Mouse (Mus musculus) cerebellum, postnatal 25 days (tissue): ENCODE measurements around the gene Mfap4.

Experiments used
- DNase-seq, 2 experiments: peaks; one replicate each; pipeline ENCODE4 v3.0.0; 2021; ENCODE audit warnings: mixed read lengths in 2 of 2

The Mfap4 gene

DNA sequence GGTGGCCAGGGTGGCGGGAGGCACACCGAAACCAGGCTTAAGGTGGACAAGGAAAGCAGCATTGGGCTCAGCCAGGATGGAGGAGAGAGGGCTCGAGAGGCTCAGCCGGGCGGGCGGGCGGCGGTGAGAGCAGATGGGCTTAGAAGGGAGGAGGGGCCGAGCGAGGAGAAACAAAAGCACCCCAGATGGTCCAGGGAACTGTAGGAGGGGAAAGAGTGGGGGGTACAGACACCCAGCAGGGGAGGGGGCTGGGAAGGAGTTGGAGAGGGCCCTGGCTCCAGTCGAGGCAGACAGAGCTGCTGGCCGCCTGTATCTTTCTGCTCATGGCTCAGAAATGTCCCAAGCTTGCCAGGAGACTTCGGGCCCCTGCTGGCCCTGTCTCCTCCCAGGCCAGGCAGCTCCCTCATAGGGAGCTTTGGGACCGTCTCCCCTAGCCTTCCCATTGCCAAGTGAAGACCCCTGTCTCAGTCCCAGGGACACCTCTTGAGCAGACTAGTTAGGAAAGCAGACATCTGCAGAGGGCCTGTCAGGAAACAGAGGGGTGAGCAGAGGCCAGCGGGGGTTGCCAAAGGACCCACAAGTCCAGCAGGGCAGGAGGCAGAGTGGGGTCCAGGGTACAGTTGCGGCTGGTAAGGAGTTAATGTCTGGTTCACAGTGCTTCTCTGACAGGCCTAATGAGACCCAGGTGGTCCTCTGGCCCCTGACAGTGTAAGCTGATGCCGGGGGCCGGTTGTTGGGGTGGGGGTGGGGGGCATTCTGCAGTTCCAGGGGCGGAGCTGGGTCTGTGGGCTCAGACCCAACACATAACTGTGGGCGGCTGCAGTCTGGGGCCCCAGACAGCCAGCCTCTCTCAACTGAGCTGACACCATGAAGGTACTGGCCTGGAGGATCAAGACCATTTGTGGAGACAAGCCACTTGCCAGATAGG, at the start of gene Mfap4:
Gene Mfap4, plus strand, starts transcription at position 819 of the 928 bp plus-strand sequence.
- DNase-seq, result peak; percentile 79 to 81

GRCm38 (mm10) chr11:61436298-61436697, 48.9 kb upstream of the Mfap4 start:
- DNase-seq, result no peak

DNA sequence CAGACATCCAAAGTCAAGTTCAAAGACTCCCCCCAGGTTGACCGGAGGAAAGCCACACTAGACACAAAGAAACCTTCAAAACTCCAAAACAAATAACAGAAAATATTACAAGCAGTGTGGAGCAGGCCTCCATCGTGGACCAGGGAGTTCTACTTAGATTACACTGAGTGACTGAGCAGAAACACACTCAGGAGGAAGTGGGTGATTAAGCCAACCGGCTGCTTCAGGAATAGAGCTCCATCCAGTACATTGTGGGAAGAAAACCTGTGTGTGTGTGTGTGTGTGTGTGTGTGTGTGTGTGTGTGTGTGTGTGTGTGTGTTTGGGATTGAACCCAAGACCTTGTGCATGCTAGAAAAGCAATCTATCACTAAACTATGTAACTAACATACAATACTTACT, 46.1 kb upstream of the Mfap4 start:
- no peak for DNase-seq

GRCm38 (mm10) chr11:61440416-61440815, 44.8 kb upstream of the Mfap4 start:
- no peak for DNase-seq

- no peak for DNase-seq
Observed at GRCm38 (mm10) chr11:61441670-61442069, 43.6 kb upstream of the Mfap4 start.

- DNase-seq, result no peak
Observed at GRCm38 (mm10) chr11:61443807-61444206, 41.4 kb upstream of the Mfap4 start.

DNA sequence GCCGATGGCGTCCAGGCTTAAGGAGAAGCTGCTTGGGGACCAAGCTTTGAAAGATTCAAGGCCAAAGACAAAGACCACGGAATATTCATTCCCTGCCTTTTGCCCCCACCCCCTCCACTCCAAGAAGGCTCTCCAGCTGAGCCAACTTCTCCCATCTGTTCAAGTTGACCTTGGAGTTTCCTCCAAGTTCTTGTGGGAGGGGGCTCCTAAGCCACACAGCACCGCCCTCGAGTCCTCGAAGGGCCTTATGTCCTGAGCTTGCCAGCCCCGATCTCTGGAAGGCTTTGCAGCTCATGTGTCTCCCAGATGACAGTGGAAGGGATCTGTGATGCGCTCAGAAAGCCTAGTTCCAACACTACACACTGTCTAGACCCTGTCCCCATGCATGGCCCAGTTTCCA, 37.9 kb upstream of the Mfap4 start:
- DNase-seq, result no peak

DNA sequence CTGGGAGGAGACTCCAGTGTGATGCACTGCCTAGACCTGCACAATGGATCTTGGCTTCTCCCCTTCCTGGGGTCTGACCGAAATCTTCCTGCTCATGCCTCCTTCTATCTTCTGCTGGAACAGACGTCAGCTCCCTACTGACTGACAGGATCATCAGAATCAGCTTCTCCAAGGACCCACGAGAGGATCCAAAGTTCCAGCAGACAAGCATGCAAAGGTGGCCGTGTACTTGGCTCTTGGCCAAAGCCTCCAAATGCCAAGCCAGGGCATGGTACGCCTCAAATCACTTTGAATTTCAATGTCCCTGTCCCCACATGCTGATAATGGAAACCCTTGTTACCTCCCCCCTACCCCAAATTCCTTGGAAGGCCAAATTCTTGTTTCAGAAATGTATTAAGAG, 37.2 kb upstream of the Mfap4 start:
- peak; percentile 81 to 82 for DNase-seq

DNA sequence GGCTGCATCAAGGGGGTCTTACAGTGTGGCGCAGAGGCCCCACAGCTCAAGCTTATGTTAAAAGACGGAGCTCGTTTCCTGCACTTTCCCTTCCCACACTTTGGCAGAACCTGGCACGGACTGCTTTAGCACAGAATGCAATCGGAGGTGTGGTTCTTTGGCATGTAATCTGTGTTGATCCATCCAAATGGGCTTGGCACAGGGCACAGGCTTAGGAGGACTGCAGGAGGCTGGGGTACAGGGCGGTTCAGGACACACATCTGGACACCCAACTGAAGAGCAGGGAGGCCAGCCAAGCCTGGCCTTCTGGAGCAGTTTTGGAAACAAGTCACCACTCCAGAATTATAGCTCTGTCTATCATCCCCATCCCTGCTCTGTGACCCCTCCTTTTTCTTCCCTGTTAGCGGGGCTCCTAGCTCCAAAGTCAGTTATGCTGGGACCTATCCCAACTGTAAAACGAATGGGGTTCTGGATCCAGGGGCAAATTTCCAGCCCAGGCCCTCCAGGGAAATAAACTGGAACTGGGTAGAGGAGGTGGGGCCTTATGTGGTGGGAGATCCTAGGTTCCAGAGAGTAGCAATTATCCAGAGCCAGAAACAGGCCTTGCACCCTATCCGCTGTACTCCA, 36.5 kb upstream of the Mfap4 start:
- peak; percentile 83 to 85 for DNase-seq

DNA sequence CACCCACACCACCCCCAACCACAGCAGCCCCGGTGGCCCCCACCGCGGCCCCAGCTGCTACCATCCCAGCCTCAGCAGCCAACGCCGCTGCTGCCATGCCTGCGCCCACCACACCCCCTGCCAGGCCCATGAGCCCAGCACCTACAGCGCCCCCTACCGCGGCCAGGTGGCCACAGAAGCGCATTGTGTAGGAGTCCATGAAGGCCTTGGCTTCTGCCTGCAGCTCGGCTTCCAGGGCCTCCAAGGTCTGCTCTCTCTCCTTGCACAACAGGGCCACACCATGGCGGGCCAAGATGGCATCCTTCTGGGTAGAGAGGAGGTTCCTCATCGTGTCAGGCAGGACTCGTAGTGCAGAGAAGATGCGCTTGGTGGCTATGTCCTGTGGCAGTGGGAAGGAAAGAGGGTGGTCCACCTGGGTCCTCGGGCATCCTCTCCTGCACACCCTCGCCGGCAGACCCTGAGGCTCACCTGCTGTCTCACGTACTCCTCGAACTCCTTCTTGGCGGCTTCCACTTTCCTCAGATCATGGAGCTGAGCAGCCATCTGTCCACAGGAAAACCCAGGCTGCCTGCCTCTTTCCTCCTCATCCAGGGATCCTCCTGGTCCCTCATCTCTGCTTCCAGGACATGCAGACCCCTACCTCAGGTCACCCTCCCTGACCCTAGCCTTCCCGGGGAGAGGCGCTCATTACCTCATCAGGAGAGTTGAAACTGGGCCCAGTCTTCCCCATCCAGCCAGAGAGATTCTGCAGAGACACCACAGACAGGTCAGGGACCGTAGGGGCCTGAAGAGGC, 35.5 kb upstream of the Mfap4 start:
- peak; percentile 77 to 82 for DNase-seq

DNA sequence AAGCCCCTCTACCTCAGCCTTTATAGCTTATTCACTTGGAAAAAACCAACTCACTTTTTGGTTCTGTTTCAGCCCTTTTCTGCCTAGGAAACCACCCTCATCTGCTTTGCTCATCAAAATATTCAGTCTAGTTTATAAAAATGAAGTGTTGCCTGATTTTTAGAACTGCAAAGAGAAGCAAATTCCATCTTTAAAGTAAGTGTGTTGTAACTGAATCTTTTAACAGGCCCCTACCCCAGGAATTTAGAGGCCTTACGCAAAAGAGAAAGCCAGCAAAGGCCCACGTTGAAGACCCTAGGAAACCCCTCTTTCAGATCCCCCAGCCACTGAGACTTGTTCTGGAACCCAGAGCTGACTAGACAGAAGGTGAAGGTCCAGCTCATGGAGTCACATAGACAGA, 21.2 kb upstream of the Mfap4 start:
- no peak for DNase-seq

DNA sequence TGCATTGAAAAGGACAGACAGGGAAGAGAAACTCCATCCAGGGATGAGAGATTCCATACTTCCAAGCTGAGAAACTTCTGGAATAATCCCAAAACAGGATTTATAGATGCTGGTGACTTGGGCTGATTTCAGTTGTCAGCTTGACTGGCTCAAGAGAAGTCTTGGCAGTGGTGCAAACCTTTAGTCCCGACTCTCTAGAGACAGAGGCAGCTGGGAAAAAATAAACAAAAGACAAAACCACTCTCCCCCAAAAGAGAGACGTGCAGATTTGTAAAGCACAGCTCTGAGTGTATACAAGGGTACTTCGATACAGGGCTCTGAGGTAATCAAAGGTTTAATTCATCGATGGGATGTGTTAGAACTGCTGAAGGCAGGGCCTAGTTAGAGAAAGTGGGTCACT, 19.8 kb upstream of the Mfap4 start:
- peak in 1 of 2 experiments; percentile 12 for DNase-seq

DNA sequence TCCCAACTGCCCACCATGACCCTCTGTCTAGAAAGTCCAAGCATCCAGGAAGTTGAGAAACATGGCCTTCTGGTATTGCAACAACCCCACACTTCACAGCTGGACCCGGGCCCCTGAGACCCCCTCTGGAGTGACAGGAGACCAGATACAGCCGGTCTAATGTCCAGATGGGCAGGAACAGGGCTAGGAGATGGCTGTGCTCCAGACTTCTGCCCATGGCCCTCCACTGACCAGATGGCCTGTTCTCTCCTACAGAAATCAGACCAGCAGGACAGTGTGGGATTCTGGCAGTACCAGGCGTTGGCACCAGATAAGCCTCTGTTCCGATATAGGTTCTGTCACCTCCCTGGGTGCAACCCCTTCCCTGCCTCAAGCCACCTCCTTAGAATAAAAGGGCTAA, 16.7 kb upstream of the Mfap4 start:
- peak; percentile 91 to 95 for DNase-seq

DNA sequence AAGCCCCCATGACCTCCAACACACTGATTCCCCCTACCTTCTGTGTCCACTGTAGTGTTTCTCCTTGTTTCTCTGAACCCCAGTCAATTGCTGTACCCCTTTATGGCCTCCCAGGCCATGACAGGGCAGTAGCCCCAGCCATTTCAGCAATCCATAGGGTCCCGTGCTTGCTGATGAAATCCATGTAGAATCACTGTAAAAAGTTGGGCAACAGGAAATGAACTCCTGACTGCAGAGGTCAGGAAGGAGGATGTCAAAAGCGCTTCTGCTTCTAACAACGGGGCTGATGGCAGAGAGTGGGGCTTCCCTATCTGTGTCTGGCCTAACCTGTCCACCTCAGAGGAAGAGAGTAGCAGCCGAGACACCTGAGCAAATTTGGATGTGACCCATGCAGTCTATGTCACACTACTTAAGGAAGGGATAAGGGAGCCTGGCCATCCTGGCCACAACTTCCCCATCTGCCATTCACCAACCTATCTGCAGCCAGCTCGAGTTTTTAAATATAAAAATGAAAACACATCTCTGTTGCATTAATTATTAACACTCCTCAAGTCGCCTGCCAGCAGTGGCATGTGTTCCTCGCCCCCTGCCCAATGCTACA, 15.8 kb upstream of the Mfap4 start:
- DNase-seq, result peak; percentile 38 to 58

DNA sequence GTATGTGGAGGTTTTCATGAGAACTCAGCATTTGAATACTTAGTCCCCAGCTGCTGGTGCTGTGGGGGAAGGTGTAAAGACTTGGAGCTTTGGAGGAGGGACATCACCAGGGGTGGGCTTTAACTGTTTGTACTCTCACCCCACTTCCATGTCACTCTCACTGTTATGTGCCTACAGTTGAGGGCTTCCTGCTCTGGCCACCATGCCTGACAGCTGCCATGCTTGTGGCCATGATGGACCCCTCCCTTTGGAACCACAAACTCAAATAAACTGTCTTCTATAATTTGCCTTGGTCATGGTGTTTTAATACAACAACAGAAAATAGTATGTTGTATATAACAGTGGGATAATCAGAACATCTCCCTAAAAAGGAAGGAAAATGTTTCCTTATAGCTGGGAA, 14.4 kb upstream of the Mfap4 start:
- peak; percentile 6 to 33 for DNase-seq

GRCm38 (mm10) chr11:61473630-61474029, 11.6 kb upstream of the Mfap4 start:
- DNase-seq, result peak; percentile 29 to 39

DNA sequence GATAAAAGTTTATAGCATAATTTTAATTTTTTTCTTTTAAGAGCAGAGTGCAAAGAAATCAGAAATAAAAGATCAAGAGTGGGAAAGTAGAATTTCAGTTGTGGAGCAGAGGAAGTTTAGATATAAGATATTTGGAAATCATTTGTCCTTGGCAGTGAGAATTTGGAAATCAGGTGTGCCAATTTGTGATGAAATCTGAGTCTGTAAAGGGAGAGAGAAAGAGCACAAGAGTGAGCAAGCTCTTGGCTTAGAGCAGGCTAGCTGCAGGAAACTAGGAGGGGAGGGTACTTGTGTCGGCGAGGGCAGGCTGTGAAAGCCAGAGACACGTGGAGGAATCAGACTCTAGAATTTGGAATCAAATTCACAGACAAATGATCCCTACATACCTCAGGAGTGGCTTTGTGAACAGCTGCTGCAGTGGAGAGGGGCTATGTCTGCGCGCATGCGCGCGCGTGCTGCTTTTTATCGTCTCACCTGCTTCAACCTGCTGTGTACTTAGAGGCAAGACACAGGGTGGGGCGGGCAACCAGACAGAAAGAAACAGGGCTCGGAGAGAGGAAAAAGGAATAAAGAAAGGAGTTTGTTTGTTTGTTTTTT, 8.3 kb upstream of the Mfap4 start:
- peak; percentile 80 to 81 for DNase-seq

DNA sequence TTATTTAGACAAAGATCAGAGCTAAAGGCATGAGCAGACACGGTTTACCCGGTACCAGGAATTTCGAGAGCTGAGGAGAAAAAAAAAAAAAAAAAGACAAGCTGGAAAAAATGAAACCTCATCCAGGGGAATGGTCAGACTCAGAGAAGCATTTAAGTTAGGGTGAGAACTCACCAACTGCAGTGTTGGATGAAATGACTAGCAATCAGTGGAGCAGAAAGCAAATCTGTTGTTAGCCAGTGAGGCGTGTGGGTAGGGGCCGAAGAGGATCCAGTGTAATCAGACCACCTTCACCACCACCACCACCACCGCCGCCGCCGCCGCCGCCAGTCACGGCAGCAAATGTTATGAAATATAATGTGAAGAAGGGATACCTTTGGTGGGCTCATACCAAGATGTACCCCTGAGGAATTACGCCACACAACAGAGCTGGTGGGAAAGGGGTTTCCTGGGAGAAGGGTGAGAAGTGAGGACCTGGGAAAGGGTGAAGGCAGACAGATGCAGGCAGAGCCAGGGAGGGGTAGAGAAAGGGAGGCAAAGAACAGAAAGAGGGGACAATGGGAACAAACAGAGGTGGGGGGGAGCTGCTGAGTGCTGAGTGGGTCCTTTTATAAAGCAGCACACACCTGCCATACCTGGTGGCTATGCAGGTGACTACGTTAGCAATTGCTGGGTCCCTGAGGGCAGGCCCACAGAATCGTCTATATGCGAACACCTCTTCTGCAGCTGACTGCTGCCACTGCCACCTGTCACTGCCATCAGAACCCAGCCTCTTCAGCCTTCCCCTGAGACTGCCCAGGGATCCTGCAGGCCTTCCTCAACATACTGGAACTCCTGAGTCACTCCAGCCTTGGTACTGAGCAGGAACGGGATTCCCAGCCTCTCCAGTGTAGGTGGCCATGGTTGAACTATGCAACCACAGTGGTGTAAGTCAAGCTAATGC, 7.4 kb upstream of the Mfap4 start:
- DNase-seq, result peak in 1 of 2 experiments; percentile 56

- no peak for DNase-seq
Observed at GRCm38 (mm10) chr11:61478788-61479187, 6.4 kb upstream of the Mfap4 start.

DNA sequence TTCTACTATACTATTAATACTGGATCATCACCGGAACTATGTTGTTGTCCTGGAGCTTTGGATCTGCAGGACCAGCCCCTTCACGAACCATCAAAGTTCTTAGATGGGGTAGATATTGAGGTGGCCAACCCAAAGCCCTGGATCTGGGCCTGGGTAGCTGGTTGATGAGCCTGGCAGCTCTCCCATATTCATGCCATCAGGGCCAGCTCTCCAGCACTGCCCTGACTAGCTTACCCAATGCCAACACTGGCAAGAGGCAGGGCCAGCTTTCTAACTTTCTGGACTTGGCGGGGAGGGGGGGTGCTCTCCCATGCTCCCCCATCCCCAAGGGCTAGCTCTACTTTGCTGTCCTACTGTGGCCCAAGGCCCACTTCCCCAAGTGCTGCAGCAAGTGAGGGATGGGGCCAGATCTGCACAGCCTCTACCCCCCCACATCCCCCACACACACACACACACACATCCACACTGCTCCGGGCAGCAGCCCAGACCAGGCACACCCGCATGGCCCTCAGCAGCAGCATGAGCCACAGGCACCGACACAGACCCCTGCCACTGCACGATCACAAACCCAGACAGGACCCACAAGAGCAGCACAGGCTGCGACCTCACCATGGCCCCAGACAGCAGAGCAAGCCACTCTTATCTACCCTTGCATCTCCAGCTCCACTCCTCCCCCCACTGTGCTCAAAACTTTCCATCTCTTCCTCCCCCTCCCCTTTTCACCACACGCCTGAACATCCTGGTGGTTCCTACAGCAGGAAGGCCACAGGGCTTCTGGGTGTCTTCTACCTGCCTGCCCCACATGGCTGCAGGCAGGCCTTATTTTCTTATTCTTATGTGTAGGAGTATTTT, 3.8 kb upstream of the Mfap4 start:
- DNase-seq, result peak in 1 of 2 experiments; percentile 24
